Mouse (Mus musculus) G1E (cell line): Measurements from ENCODE around the gene Kcnk7.

ENCODE experiments used
- CTCF ChIP-seq: IDR thresholded peaks from 2 replicates; pipeline ENCODE4 v1.5.1; 2012; ENCODE audit warnings: low read depth, low read length, inconsistent platforms, mixed read lengths
- GATA1 ChIP-seq: IDR thresholded peaks from 2 replicates; pipeline ENCODE4 v1.6.1; 2012; ENCODE audit warnings: borderline replicate concordance, low read length, inconsistent platforms, mixed read lengths

- TF ChIP-seq CTCF (no peak), GATA1 (no peak)
Observed at GRCm38 (mm10) chr19:5723934-5724548, 19.9 kb downstream of the Kcnk7 start.
